Mouse (Mus musculus): ENCODE results near the gene Clcnka.
A peak's percentile ranks its signal among the peaks of the same experiment; 100 is the strongest.

The Clcnka gene

DNA sequence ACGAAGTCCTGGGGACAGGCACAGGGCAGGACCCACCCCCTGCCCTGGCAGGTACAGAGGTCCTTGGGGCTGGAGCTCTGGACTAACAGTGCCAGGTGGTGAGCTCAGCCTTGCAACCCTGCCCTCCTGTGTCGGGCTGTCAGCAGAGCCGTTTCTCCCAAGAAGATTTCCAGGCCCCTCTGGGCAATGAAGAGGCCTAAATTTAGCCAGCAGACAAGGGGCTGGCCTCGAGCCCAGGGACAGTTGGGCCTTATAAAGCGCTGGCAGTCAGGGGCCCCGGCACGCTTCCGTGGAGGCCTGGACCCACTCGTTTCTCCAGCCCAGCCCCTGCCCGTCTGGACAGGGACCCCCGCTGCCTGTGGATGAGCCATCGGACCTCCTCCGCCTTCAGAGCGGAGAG, 22.9 kb upstream of the Clcnka start:
- DNase-seq (ENCODE audit: low spot score in 2 of 2), result peak; percentile 88 to 89

DNA sequence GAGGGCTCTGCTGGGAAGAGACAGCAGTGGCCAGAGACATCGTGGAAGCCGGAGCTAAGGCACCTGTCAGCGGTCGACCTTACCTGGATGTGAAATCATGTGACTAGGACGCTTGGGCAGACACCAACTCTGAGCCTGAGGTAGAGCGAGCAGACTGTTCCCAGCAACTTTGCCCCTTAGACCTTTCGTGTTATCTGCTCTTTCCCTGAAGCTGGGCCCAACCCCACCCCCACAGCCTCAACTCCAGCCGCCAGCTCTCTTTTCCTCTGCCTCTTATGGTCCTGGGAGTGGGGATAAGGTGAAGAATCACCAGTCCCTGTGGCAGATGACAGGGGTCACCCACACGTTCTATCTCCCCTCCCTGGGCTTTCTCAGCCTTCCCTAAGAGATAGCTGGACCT, 22.4 kb upstream of the Clcnka start:
- DNase-seq (ENCODE audit: low spot score in 2 of 2), result no peak

DNA sequence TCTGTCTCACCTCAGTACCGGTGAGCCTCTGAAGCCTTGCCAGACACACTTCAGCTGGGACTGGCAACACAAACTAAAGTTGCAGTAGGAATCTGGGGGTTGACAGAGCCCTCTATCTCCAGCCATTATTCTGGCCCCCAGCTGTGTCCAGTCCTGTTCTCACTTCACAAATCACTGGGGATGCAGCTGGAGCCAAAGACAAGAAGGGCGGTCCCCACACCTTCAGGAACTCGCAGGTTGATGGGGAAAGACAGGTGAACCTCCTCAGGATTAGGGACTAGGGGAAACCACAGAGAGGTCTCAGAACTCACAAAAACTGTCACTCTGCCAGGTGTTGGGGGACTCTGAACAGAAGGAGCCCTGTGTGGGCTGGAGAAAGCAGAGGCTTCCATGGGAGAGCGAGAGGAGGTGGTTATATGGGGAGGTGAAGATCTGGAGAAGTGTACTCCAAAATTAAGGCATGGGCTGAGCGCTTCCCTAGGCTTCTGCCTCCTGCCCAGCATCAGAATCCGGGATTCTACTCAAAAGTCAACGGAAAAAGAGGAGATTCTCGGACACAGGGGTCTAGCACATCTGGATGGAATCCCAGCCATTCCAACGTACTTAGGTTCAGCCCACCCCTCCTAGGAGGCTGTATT, 21.8 kb upstream of the Clcnka start, which contains the start of gene Hspb7:
Hspb7 (plus strand) TSS at position 588 of the 638 bp plus-strand sequence.
- DNase-seq (ENCODE audit: low spot score in 2 of 2), result no peak

DNA sequence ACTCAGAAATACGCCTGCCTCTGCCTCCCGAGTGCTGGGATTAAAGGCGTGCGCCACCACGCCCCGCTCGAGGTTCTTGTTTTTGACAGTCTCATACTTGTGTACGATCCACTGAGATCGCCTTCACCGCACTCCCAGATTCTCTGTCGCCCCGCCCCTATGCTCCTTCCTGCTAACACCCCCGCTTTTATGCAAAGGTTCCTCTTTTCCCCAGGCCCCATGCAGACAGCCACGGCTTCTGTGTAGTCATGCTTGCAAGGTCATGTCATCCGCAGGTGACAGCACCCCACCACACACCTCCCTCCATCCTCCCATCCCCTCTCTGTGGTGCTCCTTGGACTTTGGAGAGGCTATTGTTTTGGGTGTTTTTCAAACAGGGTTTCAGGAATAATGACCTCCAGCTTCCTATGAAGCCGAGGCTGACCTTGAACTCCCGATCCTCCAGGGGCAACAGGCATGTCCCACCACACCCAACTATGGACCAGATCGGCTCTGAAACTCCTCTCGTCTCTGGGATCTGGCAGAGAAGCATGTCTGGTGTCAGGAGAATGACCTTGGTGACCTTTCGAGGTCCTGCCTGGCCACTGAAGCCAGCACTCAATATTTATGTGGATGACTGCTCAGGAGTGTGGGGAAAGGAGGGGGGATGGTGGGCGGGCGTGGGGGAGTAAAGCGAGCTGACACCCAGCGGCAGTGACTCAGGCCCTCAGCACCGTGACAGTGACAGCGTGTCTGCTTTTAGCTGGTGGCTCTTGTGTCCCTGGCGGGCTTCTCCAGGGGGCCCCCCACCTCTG, 21.1 kb upstream of the Clcnka start:
- DNase-seq (ENCODE audit: low spot score in 2 of 2), result peak in 1 of 2 experiments; percentile 51

DNA sequence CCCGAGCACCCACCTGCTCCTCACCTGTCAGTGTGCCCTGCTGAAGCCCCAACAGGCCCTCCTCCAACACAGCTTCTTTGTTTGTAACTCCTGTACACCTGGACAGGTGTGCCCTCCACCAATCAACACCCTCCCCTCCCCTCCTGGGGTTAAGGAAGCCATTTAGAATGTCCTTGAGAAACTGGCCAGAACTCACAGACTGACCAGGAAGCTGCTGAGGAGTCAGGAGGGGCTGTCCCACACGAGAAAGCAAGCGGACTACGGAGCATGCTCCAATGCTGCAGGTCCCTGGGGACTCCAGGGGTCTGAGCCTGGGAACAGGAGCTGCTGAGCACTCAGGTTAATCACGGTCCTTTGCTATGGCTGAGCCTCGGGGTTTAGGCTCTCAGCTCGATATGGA, 17.4 kb upstream of the Clcnka start, which contains the start of gene Clcnkb:
Clcnkb (minus strand) TSS at position 91 of the 400 bp plus-strand sequence.
- no peak for DNase-seq (ENCODE audit: low spot score in 2 of 2)

DNA sequence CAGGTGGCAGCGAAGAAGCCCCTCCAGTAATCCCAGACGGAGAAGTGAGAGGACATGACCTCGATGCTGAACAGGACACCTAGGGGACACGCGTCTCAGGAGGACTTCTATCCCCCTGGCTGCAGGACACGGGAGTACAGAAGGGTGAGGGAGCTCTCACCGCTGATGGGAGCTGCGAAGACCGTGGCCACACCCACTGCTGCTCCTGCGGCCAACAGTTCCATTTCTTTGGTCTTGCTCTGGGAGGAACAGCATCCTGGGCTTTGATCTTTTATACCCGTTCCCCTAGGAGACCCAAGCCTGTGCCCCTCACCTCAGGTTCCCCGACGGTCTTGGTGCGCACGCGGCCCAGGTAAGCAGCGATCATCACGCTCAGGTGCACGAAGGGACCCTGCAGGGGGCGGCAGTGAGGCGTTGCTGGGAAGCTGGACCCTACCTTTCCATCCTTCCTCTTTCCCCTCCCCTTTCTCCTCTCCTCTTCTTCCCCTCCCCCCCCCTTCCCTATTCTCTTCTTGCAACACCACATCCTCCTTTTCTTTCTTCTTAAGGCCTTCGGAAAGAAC, 13.0 kb upstream of the Clcnka start:
- DNase-seq (ENCODE audit: low spot score in 2 of 2), result no peak

DNA sequence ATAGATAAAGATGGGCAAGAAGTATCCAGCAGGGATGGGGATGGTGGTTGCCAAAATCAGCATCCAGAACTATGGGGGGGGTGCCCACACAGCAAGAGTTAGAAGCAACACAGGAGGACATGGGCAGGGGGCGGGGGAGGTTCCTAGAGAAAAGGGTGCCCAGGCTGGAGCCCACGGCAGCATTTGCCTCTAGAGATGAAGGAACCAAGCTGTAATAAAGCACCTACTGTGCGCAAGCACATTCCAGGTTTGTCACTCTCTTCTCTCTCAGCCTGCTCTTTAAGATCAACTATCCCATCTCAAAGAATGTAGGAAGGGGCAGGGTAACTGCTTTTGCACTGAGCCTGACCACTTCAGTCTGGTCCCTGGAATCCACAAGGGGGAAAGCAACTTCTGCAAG, 10.1 kb upstream of the Clcnka start:
- DNase-seq (ENCODE audit: low spot score in 2 of 2), result no peak

DNA sequence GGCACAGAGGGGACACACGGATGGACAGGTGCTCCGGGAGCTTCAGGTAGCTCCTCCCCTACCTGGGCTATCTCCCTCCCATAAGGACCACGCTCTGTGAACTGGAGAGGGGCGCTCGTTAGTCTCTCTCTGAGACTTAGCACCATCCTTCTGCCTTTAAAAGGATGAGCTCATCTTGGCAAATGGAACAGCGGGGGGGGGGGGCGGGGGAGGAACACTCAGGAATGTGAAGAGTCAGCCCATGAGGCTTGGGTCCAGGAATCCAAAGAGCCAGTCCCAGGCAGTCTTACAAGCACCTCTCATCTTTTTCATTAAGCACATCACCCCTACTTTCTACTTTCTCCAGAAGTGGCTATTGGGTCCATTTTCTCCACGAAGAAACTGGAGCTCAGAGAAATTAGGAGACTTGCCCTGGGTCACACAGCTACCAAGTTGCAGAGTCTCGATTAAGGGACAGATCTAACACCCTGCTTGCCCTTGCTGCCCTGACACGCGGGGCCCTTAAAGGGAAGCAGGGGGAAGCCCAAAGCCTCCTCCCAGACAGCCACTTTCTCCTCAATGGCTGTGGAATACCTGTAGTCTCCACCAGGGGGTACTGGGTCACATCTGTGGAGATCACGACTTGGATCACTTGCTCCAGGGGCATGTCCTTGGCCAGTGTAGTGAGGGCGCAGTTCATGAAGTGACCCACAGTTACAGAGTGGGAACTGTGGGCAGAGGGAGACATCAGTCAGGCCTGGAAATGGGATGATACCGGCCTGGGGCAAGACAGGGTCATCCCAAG, 8.2 kb upstream of the Clcnka start:
- peak in 1 of 2 experiments; percentile 60 for DNase-seq (ENCODE audit: low spot score in 2 of 2)

DNA sequence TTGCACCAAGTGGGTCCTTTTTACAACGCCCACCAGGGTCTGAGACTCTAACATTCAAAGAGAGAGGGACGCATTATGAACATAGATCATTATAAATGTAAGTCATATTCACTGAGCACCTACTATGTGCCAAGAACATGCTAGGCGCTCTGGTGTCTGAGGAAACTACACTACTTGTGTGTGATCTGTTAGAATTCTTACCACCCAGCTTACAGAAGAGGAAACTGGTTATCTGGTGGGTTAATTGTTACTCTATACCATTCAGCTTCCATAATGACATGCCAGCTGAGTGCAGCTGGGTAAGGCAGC, 6.7 kb upstream of the Clcnka start:
- DNase-seq (ENCODE audit: low spot score in 2 of 2), result no peak

DNA sequence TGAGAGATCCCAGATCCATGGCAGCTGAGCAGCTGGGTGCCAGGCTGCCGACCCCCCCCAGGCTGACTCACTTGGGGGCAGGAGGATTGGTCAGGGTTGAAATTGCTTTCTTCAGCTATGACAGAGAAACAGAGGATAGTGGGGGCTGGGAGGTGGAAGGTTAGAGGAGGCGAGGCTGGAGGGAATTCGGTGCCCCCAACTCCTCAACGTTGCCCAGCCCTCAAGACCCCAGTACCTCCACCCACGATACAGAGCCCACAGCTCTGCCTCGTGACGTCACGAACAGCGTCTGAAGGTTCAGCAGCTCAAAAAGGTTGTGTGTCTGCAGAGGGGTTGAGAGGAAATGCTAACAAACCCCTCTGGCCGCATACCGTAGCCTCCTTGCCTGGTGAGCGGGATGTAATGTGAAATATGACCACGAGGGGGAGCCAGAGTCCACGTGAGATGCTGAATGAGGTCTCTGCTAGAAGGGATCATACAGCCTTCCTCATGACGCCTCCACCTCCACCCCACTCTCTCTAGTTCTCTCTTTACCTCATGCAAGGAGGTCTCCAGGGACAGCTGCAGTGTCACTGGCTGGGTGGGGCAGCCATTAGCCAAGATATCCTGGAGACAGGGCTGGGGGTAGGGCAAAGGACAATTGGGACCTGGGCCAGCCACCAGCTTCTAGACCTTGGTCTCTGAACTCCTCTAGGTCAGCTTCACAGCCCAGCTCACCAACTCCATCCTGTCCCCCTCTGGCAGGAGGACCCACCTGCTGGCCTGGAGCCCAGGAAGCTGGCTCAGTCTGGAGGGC, 6.2 kb upstream of the Clcnka start:
- DNase-seq (ENCODE audit: low spot score in 2 of 2), result peak; percentile 73 to 82

DNA sequence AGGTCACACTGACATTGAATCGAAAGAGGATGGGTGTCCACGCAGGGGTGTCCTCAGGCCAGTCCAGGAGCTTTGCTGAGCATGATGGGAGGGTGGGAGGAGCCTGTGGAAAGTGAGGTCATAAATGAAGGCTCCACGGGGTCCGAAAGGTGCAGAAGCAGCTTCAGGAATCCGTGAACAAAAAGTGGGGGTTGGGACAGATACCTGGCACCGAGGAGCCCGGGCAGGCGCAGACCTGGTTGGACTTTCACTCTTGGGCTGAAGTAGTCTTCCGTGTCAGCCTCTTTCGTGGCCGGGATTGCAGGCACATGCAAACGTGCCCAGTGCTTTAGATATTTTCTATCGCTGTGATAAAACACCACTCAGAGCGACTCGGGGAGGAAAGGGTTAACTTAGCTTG, 1.6 kb upstream of the Clcnka start:
- no peak for DNase-seq (ENCODE audit: low spot score in 2 of 2)

DNA sequence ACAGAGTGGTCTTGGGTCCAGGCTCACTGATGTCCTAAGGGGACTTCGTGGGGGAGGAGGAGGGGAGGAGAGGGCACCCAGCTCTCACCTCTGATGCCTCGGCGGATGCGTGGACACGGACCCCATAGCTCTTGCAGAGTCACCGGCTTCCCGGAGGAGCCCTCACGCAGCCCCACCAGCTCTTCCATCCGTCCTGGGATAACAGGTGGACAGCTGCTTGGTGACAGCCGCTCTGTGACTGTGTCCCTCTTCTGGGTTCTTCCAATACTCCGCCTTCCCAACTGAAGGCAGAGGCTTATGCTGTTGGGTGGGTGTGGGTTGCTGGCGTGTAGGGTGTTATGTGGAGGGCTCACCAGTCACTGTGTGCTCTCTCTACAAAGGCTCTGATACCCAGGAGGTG, 663 bp downstream of the Clcnka start:
- DNase-seq (ENCODE audit: low spot score in 2 of 2), result no peak

DNA sequence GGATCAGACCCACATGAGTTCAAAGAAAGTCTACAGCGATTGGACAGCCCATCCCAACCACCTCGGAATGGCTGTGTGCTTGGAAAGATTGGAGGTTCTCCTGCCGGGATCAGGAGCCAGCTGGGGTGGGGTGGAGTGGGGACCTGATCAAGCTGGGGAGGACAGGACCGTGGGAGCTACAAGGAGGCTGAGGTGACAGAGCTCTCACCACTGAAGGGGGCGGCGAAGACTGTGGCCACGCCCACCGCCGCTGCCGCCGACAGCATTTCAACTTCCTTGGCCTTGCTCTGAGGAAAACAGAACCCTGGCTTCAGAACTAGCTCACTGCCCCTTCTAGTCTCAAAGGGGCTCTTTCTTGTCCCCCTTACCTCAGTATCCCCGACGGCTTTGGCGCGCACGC, 3.8 kb downstream of the Clcnka start:
- DNase-seq (ENCODE audit: low spot score in 2 of 2), result no peak

DNA sequence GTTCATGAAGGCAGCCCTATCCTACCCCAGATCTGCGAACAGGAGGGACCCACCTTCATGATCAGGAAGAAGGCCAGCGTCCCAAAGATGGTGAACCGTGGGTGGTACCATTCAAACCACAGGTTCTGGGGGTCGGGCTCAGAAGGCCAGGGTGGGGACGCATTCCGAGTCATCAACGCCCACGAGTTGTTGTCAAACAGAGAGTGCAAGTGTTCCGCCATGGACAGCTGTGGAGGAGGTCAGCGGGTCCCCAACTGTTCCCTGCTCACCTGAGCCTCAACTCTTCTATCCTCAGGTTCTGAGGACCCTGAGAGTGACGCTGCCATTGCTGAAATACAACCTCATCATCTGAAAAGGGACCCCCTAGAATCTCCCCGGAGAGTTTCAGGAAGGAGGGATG, 7.2 kb downstream of the Clcnka start:
- no peak for DNase-seq (ENCODE audit: low spot score in 2 of 2)

DNA sequence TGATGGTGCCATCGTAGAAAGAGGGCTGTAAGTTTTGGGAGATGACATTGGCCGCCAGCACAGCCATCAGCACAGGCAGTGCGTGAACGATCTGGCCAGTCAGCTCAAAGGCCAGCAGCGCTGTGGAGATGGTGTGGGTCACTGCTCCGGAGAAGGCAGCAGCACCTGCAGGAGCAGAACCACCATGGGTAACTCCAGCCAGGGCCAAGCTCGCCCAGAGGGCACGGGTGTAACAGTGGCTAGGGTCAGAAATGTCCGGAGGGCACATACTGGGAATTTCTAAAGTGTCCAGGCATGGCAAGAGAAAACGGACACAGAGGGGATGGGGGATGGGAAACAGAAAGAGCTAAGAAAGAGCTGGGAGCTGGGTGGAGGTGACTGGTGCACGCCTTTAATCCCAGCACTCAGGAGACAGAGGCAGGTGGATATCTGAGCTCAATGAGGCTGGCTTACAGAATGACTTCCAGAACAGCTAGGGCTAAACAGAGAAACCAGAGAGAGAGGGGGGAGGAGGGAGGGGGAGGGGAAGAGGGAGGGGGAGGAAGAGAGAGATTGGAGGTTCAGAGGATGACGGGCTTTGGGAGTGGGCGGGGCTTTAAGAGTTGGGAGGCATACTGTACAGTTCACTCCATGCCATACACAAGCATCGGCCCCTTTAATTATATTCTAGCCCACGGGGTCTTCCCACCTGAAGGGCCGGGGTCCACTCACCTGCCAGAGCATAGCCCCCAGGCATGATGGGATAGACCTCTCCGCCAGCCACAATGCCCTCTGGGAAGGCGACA, 9.0 kb downstream of the Clcnka start:
- no peak for DNase-seq (ENCODE audit: low spot score in 2 of 2)

DNA sequence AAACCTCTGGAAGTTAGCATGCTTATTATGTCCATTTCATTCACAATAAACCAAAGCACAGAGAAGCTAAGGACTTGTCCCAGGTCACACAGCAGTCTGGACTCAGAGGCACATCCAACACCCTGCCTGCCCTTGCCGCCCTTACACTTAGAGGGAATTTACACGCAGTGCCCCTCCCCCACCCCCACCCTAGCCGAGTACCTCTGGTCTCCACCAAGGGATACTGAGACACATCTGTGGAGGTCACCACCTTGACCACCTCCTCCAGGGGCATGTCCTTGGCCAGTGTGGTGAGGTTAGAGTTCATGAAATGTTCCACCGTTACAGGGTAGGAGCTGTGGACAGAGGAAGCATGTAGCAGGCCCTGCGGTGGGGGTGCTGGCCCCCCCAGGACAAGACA, 10.6 kb downstream of the Clcnka start:
- no peak for DNase-seq (ENCODE audit: low spot score in 2 of 2)

DNA sequence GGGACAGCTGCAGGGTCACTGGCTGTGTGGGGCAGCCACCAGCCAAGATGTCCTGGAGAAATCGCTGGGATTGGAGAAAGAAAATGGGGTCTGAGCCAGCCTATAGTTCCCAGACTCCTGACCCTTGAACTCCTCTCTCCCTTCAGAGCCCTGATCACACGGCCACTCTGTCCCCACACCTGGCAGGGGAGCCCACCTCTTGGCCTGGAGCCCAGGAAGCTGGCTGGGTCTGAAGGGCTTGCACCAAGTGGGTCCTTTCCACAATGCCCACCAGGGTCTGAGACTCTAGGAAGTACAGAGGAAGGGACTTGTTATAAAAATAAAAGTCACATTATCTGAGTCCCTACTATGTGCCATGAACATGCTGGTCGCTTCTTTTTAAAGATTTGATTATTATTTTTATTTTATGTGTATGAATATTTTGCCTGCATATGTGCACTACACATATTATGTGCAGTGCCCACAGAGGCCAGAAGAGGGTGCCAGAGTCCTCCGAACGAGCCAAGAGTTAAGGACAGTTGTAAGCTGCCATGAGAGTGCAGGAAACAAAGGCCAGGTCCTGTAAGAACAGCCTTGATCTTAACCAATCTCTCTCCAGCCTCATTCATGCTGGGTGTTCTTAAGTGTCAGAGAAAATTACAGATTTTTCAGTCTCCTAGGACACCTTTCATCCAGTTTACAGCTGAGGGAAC, 11.3 kb downstream of the Clcnka start:
- peak in 1 of 2 experiments; percentile 66 for DNase-seq (ENCODE audit: low spot score in 2 of 2)

DNA sequence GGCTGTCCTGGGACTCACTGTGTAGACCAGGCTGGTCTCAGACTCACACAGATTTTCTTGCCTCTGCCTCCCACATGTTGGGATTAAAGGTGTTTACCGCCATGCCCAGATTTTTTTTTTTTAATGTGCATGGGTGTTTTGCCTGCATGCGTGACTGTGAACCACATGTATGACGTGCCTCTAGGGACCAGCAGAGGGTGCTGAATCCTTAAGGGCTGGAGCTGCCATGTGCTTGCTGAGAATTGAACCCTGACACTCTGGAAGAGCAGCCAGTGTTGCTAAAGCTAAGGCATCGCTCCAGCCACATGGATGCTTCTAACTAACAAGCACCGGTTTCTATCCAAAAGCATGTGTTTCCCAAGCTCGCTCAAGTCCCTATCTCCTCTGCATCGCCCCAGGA, 12.4 kb downstream of the Clcnka start:
- DNase-seq (ENCODE audit: low spot score in 2 of 2), result no peak

DNA sequence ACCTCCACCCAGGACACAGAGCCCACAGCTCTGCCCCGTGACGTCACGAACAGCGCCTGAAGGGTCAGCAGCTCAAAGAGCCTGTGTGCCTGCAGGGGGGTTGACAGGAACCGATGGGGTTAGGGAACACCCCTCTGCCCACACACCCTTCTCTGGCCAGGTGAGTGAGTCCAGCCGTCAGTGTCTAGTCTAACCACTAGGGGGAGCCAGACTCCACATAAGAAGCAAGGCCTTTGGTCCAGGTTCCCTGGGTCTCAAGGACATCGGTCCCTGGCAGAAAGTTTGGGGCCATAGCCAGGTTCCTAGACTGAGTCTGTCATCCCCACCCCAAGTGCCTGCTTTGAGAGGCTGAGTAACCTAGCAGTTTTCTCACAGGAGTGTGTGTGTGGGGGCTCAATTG, 13.2 kb downstream of the Clcnka start:
- no peak for DNase-seq (ENCODE audit: low spot score in 2 of 2)

DNA sequence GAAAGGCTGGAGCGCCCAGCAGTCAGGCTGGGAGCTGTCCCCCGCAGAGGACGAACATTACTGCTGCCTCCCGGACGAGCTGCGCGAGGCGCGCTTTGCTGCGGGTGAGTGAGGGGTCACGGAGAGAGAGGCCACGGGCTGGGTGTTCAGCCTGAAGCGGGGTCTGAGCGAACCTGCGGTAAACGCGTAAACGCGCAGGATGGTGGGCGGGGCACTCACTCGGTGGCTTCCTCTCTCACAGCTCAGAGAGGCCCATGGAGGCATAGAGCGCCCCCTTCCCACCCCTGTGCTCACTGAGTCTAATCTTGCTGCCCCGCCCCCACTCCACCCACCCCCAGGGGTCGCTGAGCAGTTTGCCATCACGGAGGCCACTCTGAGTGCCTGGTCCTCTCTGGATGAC, 16.1 kb downstream of the Clcnka start:
- no peak for DNase-seq (ENCODE audit: low spot score in 2 of 2)
